Mouse (Mus musculus) liver, adult 2 months (tissue): ENCODE measurements at regions not wholly inside any gene's neighbourhood (a gene's known extent, or its start where the extent isn't known, plus 50 kb on each side); places are given as distances from the start of the nearest gene placed in this dataset.

Source experiments
- DNase-seq: peaks from one replicate; pipeline ENCODE4 v3.0.0-alpha.2; 2011; ENCODE audit warnings: low read depth, low spot score; ENCODE audit errors: extremely low read depth
- H3K27ac ChIP-seq: fragments of 200-500 bp; replicated peaks from 2 replicates; pipeline ENCODE4 v1.5.1; 2012; ENCODE audit warnings: low read depth, mild to moderate bottlenecking, control low read depth, inconsistent platforms, low read length; ENCODE audit not compliant: insufficient read depth
- H3K27me3 ChIP-seq: fragments of 200-500 bp; 2 replicates; pipeline ENCODE4 v1.6.1; 2012; ENCODE audit warnings: mild to moderate bottlenecking, moderate library complexity, low read length, inconsistent platforms; ENCODE audit not compliant: control insufficient read depth, insufficient read depth
- H3K36me3 ChIP-seq: fragments of 200-500 bp; 2 replicates; pipeline ENCODE4 v1.6.1; 2012; ENCODE audit warnings: low read length, inconsistent platforms; ENCODE audit not compliant: control insufficient read depth, insufficient read depth
- H3K4me1 ChIP-seq: fragments of 200-500 bp; 2 replicates; pipeline ENCODE4 v1.6.1; 2011; ENCODE audit warnings: low read length; ENCODE audit not compliant: control insufficient read depth, insufficient read depth
- H3K4me3 ChIP-seq: fragments of 200-500 bp; 2 replicates; pipeline ENCODE4 v1.5.1; 2011; ENCODE audit warnings: low read depth, mild to moderate bottlenecking, control low read depth, low read length, moderate library complexity; ENCODE audit not compliant: insufficient read depth
- H3K79me2 ChIP-seq: fragments of 200-500 bp; 2 replicates; pipeline ENCODE4 v1.6.1; 2012; ENCODE audit warnings: inconsistent platforms, mild to moderate bottlenecking, low read length, moderate library complexity; ENCODE audit not compliant: control insufficient read depth, insufficient read depth
- H3K9ac ChIP-seq: fragments of 200-500 bp; 2 replicates; pipeline ENCODE4 v1.6.1; 2012; ENCODE audit warnings: low read depth, mild to moderate bottlenecking, control low read depth, inconsistent platforms, low read length
- CTCF ChIP-seq: fragments of 200-500 bp; IDR thresholded peaks from 2 replicates; pipeline ENCODE4 v1.5.1; 2011; ENCODE audit warnings: low read depth, low read length, control low read depth
- POLR2A ChIP-seq: fragments of 200-500 bp; IDR thresholded peaks from 2 replicates; pipeline ENCODE4 v1.6.1; 2011; ENCODE audit warnings: low read length, control low read depth; ENCODE audit not compliant: insufficient read depth; ENCODE audit errors: extremely low read depth
- WGBS: fragments of 180-500 bp; shearing (Covaris S2); methylation state at CpG from one replicate; pipeline ENCODE4 v1.1.7; 2018; 5-methylcytosine and 5-hydroxymethylcytosine counted together

DNA sequence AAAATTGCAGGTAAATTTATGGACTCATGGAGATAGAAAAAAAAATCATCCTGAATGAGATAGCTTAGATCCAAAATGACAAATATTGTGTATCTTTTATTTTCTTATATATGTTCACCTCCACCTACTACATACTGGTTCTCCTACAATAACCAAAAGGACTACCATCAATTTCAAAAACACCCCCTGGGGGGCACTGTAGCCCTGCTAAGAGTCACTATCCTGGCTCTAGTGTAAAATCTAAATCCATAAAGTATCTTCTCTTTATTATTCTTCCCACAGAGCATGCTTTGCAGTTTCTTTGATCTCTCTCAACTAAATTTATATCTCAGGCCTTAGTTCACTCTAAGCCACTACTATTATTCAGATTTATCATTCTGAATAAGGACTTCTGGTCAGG, 122.3 kb upstream of the Arhgef26 start:
- no peak overlapping the region for H3K9ac ChIP-seq
- peak; percentile 23 for DNase-seq
- no peaks in the 10 kb centered on the region for H3K79me2 ChIP-seq
- no peak overlapping the region for H3K4me3 ChIP-seq
- no peaks in the 10 kb centered on the region for H3K4me1 ChIP-seq
- H3K27ac ChIP-seq = no peak overlapping the region
- no peak for TF ChIP-seq CTCF
- no peak for TF ChIP-seq POLR2A
- no peaks in the 10 kb centered on the region for H3K27me3 ChIP-seq
- H3K36me3 ChIP-seq = no peaks in the 10 kb centered on the region

DNA sequence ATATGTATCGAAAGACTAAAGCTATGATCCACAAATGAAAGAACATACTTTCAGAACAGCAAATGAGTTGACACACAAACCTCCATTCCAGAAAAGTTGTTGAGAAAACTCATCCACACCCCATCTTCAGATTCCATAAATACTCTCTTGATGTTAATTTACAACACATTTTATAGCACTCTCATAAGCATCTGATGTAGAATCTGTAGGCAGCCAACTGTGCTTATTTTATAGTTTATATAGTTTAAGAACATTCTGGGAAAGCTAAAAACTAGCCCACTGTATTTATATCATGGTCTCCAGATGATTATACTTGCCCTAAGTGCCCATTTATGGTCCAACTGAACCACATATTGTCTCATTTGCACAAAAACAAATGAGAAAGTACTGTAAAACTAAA, 120.8 kb upstream of the Arhgef26 start:
- no peak overlapping the region for H3K9ac ChIP-seq
- H3K4me3 ChIP-seq = no peak overlapping the region
- H3K27ac ChIP-seq = no peak overlapping the region
- no peaks in the 10 kb centered on the region for H3K79me2 ChIP-seq
- no peaks in the 10 kb centered on the region for H3K4me1 ChIP-seq
- no peak for DNase-seq
- 75% methylated on average over 1 of the region's 1 CpGs for WGBS
- no peaks in the 10 kb centered on the region for H3K36me3 ChIP-seq
- no peak for TF ChIP-seq POLR2A
- TF ChIP-seq CTCF = no peak
- no peaks in the 10 kb centered on the region for H3K27me3 ChIP-seq

DNA sequence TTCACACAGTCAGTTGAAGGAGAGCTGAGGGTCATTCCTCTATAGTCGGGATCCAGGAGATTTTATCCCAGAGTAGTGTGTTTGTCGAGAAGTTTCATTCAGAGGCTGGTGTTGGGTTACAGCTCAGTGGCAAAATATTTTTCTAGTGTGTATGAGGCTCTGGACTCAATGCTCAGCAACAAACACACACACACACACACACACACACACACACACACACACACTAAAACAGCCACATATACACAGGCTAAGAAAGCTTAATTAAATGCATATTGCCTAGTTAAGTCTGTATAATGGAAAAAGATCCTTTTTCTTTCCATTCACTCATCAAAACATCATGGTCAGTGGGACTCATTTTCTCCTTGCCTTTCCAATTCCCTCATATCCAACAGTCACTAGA, 110.4 kb upstream of the Arhgef26 start:
- Histone ChIP-seq H3K4me3 (no peak overlapping the region), H3K9ac (no peak overlapping the region), H3K79me2 (no peaks in the 10 kb centered on the region), H3K4me1 (no peaks in the 10 kb centered on the region), H3K27me3 (no peaks in the 10 kb centered on the region), H3K36me3 (no peaks in the 10 kb centered on the region), H3K27ac (no peak overlapping the region)
- no peak for TF ChIP-seq POLR2A
- no peak for TF ChIP-seq CTCF
- WGBS = 73% methylated on average over 2 of the region's 2 CpGs
- no peak for DNase-seq

DNA sequence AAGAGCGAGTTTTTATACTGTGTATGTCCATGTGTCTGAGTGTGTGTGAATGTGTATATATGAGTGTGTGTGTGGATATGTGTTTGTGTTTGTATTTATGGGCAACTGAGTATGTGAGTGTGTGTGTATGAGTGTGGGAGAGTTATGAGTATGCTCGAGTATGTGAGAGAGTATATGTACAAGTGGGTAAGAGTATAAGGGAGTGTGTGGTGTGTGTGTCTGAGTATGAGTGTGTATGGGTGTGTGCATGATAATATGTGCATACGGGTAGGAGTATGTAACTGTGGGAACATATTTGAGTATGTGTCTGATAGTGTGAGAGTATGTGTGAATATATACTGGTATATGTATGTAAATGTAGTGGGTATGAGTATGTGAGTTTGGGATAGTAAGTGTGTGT, 110.0 kb upstream of the Arhgef26 start:
- H3K9ac ChIP-seq = no peak overlapping the region
- no peaks in the 10 kb centered on the region for H3K27me3 ChIP-seq
- H3K36me3 ChIP-seq = no peaks in the 10 kb centered on the region
- no peaks in the 10 kb centered on the region for H3K79me2 ChIP-seq
- DNase-seq = no peak
- TF ChIP-seq POLR2A (no peak), CTCF (no peak)
- WGBS = 74% methylated on average over 3 of the region's 3 CpGs
- H3K4me3 ChIP-seq = no peak overlapping the region
- H3K27ac ChIP-seq = no peak overlapping the region
- no peaks in the 10 kb centered on the region for H3K4me1 ChIP-seq

DNA sequence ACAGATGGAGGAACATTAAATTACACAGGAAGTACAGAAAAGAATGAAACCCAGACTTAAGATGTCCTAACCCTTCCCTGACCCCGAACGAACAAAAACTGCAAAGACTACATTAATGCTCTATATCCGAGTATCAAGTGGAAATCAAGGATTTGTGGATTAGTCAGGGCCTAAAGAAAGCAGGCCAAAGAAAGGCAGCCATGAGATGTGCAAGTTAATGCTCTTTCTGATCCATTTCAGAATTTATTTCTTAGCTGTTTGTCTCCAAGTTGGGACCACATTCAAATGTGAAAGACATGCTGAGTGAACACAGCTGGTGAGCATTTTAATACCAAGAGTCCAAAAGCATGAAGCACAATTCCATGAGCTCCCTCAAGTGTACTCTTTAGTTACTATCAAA, 97.1 kb upstream of the Arhgef26 start:
- 85% methylated on average over 3 of the region's 3 CpGs for WGBS
- TF ChIP-seq POLR2A = no peak
- no peak for TF ChIP-seq CTCF
- no peaks in the 10 kb centered on the region for H3K27me3 ChIP-seq
- no peak for DNase-seq
- no peaks in the 10 kb centered on the region for H3K36me3 ChIP-seq
- H3K4me1 ChIP-seq = no peaks in the 10 kb centered on the region
- no peak overlapping the region for H3K27ac ChIP-seq
- H3K9ac ChIP-seq = no peak overlapping the region
- no peaks in the 10 kb centered on the region for H3K79me2 ChIP-seq
- no peak overlapping the region for H3K4me3 ChIP-seq

DNA sequence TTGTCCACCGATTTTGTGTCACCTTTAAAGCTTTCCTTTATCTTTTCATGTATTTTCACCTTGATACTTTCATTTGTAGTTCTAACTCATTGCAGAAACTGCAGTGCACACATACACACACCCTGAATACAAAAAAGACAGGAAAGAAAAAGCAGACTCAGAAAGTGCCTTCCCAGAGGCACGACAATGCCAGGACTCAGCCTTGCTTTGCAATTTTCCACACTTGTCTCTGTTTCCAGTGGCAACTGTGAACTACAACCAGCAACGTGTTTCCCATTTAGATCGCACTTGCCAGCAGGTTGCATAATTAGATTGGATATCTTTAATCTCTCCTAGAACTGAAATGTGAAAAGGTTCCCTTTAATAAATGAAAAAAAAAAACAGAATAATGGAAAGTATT, 66.4 kb upstream of the Arhgef26 start:
- no peak overlapping the region for H3K27ac ChIP-seq
- H3K4me3 ChIP-seq = no peak overlapping the region
- H3K79me2 ChIP-seq = no peaks in the 10 kb centered on the region
- TF ChIP-seq POLR2A = no peak
- TF ChIP-seq CTCF = no peak
- H3K36me3 ChIP-seq = no peaks in the 10 kb centered on the region
- no peak overlapping the region for H3K9ac ChIP-seq
- DNase-seq = no peak
- no peaks in the 10 kb centered on the region for H3K4me1 ChIP-seq
- H3K27me3 ChIP-seq = no peaks in the 10 kb centered on the region
- WGBS = 78% methylated on average over 4 of the region's 4 CpGs
